Mouse (Mus musculus) hindbrain, embryonic 14.5 days (tissue): Measurements from ENCODE around the gene Prr36. TPM values are rescaled to one million over a fixed set of nuclear protein-coding genes. Genes with fewer than 3 reads are reported as not detected.
A peak's percentile ranks its signal among the peaks of the same experiment; 100 is the strongest.

Source experiments
- ATAC-seq: fragments of 200-750 bp; cut with Nextera tagmentation; 2 replicates; pipeline ENCODE4 v1.8.0; 2017; ENCODE audit warnings: moderate number of reproducible peaks, mild to moderate bottlenecking, moderate TSS enrichment, moderate library complexity; ENCODE audit not compliant: low FRiP score
- DNase-seq: peaks from one replicate; pipeline ENCODE4 v3.0.0-alpha.2; 2015; ENCODE audit warnings: low spot score
- H3K27ac ChIP-seq: fragments of 300-500 bp; sonication (generic); 2 replicates; pipeline ENCODE4 v1.5.1; 2014; ENCODE audit warnings: mild to moderate bottlenecking, moderate library complexity
- H3K27me3 ChIP-seq: fragments of 300-500 bp; sonication (generic); 2 replicates; pipeline ENCODE4 v1.6.1; 2014; ENCODE audit warnings: mild to moderate bottlenecking, low read length, mixed read lengths; ENCODE audit not compliant: control insufficient read depth, insufficient read depth
- H3K36me3 ChIP-seq: fragments of 300-500 bp; sonication (generic); replicated peaks from 2 replicates; pipeline ENCODE4 v1.6.1; 2014; ENCODE audit not compliant: control insufficient read depth, insufficient read depth
- H3K4me1 ChIP-seq: fragments of 300-500 bp; sonication (generic); replicated peaks from 2 replicates; pipeline ENCODE4 v1.6.1; 2014; ENCODE audit warnings: antibody characterized with exemption, low read length, mixed read lengths; ENCODE audit not compliant: control insufficient read depth, insufficient read depth
- H3K4me2 ChIP-seq: fragments of 300-500 bp; sonication (generic); replicated peaks from 2 replicates; pipeline ENCODE4 v1.6.1; 2014; ENCODE audit warnings: mild to moderate bottlenecking, moderate library complexity
- H3K4me3 ChIP-seq: fragments of 300-500 bp; sonication (generic); replicated peaks from 2 replicates; pipeline ENCODE4 v1.5.1; 2014; ENCODE audit warnings: mild to moderate bottlenecking, low read length
- H3K9ac ChIP-seq: fragments of 300-500 bp; sonication (generic); 2 replicates; pipeline ENCODE4 v1.6.1; 2014
- H3K9me3 ChIP-seq: fragments of 300-500 bp; sonication (generic); 2 replicates; pipeline ENCODE4 v1.6.1; 2016; ENCODE audit warnings: low read length; ENCODE audit not compliant: control insufficient read depth
- WGBS: fragments of 180-500 bp; shearing (Covaris S2); extraction: QIAGEN DNeasy Blood & Tissue Kit; methylation state at CpG from one replicate; pipeline ENCODE4 v1.1.7; 2014; 5-methylcytosine and 5-hydroxymethylcytosine counted together
- polyA plus RNA-seq: library from polyadenylated mRNA; unstranded; fragments of >200 nt; fragmentation: Nextera tagmentation; extraction: Ambion mirVana; gene quantifications from 2 replicates; pipeline ENCODE4 v1.2.1, GENCODE M21; 2014

The Prr36 gene
- polyA plus RNA-seq, 1 experiment from 2014 or later: 58.8 TPM

DNA sequence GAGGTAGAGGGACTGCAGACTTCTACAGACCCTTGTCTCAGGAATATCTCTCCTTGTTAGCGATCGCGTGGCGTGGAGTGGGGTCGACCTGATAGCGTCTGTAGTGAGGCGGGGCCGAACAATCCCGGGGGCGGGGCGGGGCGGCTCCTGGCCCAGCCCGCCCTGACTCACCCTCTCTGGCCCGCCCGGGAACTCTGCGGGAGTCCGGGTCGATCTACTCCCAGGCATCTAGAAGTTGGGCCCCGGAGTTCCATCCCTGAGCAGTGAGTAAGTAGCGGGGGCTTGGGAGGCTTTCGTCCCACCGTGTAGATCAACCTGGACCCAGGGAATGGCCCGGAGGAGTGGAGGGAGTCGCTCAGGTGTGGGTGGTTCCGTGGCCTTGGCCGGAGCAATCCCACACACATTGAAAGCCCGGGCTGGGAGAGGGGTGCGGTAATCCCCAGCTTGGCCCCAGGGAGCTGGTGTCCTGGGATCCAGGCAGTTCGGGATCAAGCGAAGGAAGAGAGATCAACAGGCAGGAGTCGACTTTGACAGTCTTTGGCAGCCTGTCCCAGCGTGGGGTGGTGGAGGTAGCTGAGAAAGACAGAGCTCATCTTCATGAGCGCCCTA, 9.6 kb upstream of the Prr36 start, which contains the start of gene Lrrc8e:
TSS of gene Lrrc8e (plus strand) at position 89 of the 609 bp plus-strand sequence.
- Histone ChIP-seq H3K4me1 (no peaks in the 10 kb centered on the region), H3K9ac (no peak within 1 kb of the TSS), H3K27me3 (peaks cover 23% of the 10 kb centered on the region), H3K4me2 (peak within 1 kb of the TSS; percentile 28), H3K9me3 (no peaks in the 10 kb centered on the region), H3K27ac (no peak within 1 kb of the TSS), H3K36me3 (no peaks in the 10 kb centered on the region), H3K4me3 (peak within 1 kb of the TSS; percentile 12; the same call in 1 of the 2 replicates)
- WGBS: 3% methylated on average over 32 of the region's 33 CpGs
- no peak for ATAC-seq
- no peak for DNase-seq

DNA sequence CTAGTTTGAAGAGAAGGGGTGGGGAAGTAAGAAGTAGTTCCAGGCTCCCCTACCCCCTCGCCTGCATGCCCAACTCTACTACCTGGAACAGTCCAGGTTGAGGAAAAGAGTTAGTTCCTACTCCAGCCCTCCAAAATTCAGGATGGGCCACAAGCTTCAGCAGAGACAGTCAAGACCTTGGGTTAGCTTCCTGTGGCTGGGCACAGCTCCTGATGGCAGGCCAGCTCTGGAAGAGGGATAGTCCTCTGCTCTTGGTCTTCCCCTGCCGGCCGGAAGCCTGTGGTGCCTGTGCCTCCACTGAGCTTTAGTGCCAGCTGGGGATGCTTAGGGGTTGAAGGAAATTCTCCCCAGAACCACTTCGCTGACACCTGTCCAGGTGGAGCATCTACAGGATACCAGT, 9.1 kb upstream of the Prr36 start:
- peak overlapping the region; percentile 28; the same call in 1 of the 2 replicates for H3K4me2 ChIP-seq
- H3K4me3 ChIP-seq: no peak overlapping the region
- H3K9me3 ChIP-seq: no peaks in the 10 kb centered on the region
- no peak for DNase-seq
- 34% methylated on average over 4 of the region's 4 CpGs for WGBS
- no peak overlapping the region for H3K9ac ChIP-seq
- no peaks in the 10 kb centered on the region for H3K4me1 ChIP-seq
- H3K36me3 ChIP-seq: no peaks in the 10 kb centered on the region
- ATAC-seq: no peak
- no peak overlapping the region for H3K27ac ChIP-seq
- H3K27me3 ChIP-seq: peaks cover 23% of the 10 kb centered on the region

GRCm38 (mm10) chr8:4222059-4222458, 4.8 kb upstream of the Prr36 start:
- peaks cover 11% of the 10 kb centered on the region for H3K27me3 ChIP-seq
- H3K36me3 ChIP-seq: no peaks in the 10 kb centered on the region
- ATAC-seq (no peak), DNase-seq (no peak)
- no peak overlapping the region for H3K4me2 ChIP-seq
- no peak overlapping the region for H3K4me3 ChIP-seq
- H3K9me3 ChIP-seq: no peaks in the 10 kb centered on the region
- H3K27ac ChIP-seq: no peak overlapping the region
- no peaks in the 10 kb centered on the region for H3K4me1 ChIP-seq
- H3K9ac ChIP-seq: no peak overlapping the region

DNA sequence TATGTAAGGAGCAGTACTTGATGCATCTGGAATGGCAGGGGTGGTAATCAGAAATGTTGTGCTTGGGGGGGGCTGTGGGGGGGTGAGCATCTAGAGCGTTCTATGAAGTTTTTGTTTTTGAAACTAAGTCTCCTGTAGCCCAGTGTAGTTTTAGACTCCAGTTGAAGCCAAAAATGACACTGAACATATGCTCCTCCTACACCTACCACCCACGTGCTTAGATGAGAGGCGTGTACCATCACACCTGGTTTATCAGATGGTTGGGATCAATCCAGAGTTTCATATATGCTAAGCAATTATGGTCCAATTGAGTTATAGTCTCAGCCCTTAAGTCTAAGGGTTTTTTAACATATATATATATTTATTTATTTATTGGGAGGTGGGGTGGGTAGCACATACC, 2.4 kb upstream of the Prr36 start:
- Histone ChIP-seq H3K4me2 (no peak overlapping the region), H3K27me3 (no peaks in the 10 kb centered on the region), H3K9me3 (no peaks in the 10 kb centered on the region), H3K36me3 (peaks cover 13% of the 10 kb centered on the region), H3K9ac (no peak overlapping the region), H3K4me3 (no peak overlapping the region), H3K27ac (no peak overlapping the region), H3K4me1 (peaks cover 15% of the 10 kb centered on the region)
- DNase-seq: no peak
- WGBS: 85% methylated on average over 3 of the region's 3 CpGs
- ATAC-seq: no peak

- ATAC-seq: peak; percentile 15
- Histone ChIP-seq H3K27ac (peak overlapping the region; percentile 98), H3K4me2 (peak overlapping the region; percentile 97), H3K9me3 (no peaks in the 10 kb centered on the region), H3K4me3 (peak overlapping the region; percentile 81), H3K27me3 (no peaks in the 10 kb centered on the region), H3K36me3 (peaks cover 22% of the 10 kb centered on the region), H3K9ac (peak overlapping the region; percentile 95), H3K4me1 (peaks cover 35% of the 10 kb centered on the region)
- 4% methylated on average over 18 of the region's 18 CpGs for WGBS
- no peak for DNase-seq
These were observed 963 bp downstream of the Prr36 start for GRCm38 (mm10) chr8:4216296-4216695.

GRCm38 (mm10) chr8:4214006-4214980, 3.0 kb downstream of the Prr36 start:
- Histone ChIP-seq H3K36me3 (peaks cover 39% of the 10 kb centered on the region), H3K27ac (0 out of 2 replicates have a peak overlapping the region, but pooled peaks have one; percentile 64), H3K27me3 (no peaks in the 10 kb centered on the region), H3K4me1 (peaks cover 35% of the 10 kb centered on the region), H3K9me3 (no peaks in the 10 kb centered on the region), H3K4me2 (peak overlapping the region; percentile 97), H3K4me3 (peak overlapping the region; percentile 81), H3K9ac (peak overlapping the region; percentile 65)
- DNase-seq (no peak), ATAC-seq (no peak)
- 14% methylated on average over 33 of the region's 33 CpGs for WGBS

GRCm38 (mm10) chr8:4213210-4214005, 3.9 kb downstream of the Prr36 start:
- Histone ChIP-seq H3K9ac (peak overlapping the region; percentile 65), H3K9me3 (no peaks in the 10 kb centered on the region), H3K4me2 (peak overlapping the region; percentile 97), H3K27me3 (no peaks in the 10 kb centered on the region), H3K36me3 (peaks cover 48% of the 10 kb centered on the region), H3K4me3 (peak overlapping the region; percentile 81), H3K4me1 (peaks cover 35% of the 10 kb centered on the region), H3K27ac (peak overlapping the region; percentile 64)
- DNase-seq (no peak), ATAC-seq (peak; percentile 9; the same call in 1 of the 2 replicates)
- WGBS: 4% methylated on average over 18 of the region's 18 CpGs

DNA sequence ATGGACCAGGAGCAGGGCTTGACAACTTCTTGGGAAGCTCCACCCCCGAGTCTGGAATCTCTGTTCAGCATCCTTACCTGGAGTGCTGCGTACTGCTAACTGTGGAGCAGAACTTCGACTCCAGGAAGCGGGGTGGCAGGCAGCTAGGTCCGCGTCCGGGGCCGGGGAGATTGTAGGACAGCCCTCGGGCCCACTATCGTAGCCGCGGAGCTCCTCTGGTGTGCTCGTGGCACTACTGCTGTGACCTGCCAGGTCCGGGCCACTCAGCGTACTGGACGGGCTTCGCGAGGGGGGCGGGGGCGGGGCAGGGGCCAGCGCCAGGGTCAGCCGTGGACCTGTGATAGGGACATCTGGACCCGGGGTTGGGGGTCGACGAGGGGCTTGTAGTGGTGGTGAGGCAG, 4.5 kb downstream of the Prr36 start:
- no peak for DNase-seq
- Histone ChIP-seq H3K27ac (peak overlapping the region; percentile 58), H3K36me3 (peaks cover 53% of the 10 kb centered on the region), H3K27me3 (no peaks in the 10 kb centered on the region), H3K9me3 (no peaks in the 10 kb centered on the region), H3K9ac (peak overlapping the region; percentile 65), H3K4me2 (peak overlapping the region; percentile 97), H3K4me1 (peaks cover 35% of the 10 kb centered on the region), H3K4me3 (peak overlapping the region; percentile 81)
- ATAC-seq: peak; percentile 1; the same call in 1 of the 2 replicates
- WGBS: 1% methylated on average over 25 of the region's 25 CpGs
